Mouse (Mus musculus) hematopoietic stem cell, adult 5-6 weeks (primary cell): Measurements from ENCODE around the gene Hdac10. TPM values are rescaled to one million over a fixed set of nuclear protein-coding genes. Genes with fewer than 3 reads are reported as not detected.

Source experiments
- ATAC-seq, 2 experiments: fragments of 125-278 bp in 1 of 2; replicated peaks in 1 of 2; 2 replicates each; pipeline ENCODE4 v1.8.0; 2016 to 2017; ENCODE audit warnings: inconsistent platforms in 2 of 2, mild to moderate bottlenecking in 2 of 2, moderate number of reproducible peaks in 2 of 2, low read depth in 1 of 2, moderate TSS enrichment in 1 of 2; ENCODE audit not compliant: low FRiP score in 2 of 2, poor library complexity in 2 of 2, severe bottlenecking in 2 of 2, insufficient read depth in 1 of 2, low TSS enrichment in 1 of 2
- total RNA-seq: library from RNA; stranded (forward); fragments of 172-1452, 232-1000 nt; gene quantifications from 2 replicates; pipeline ENCODE4 v1.2.3, GENCODE M21; 2017

The Hdac10 gene
- 17.0 and 22.7 TPM in 2 replicates for total RNA-seq

- peak; percentile 55 to 73 for ATAC-seq
These were observed at the start of gene Hdac10 for GRCm38 (mm10) chr15:89128382-89129350. TSS of gene Hdac10 (minus strand) at chr15:89128700.

- no peak for ATAC-seq
These were observed 49.2 kb upstream of the Hdac10 start for GRCm38 (mm10) chr15:89177576-89178259.

- ATAC-seq: no peak
These were observed 48.6 kb upstream of the Hdac10 start for GRCm38 (mm10) chr15:89177121-89177520.

GRCm38 (mm10) chr15:89175411-89176155 lies 47.1 kb upstream of the Hdac10 start:
- ATAC-seq: no peak

GRCm38 (mm10) chr15:89174889-89175339 lies 46.4 kb upstream of the Hdac10 start:
- no peak for ATAC-seq

- no peak for ATAC-seq
These were observed 45.4 kb upstream of the Hdac10 start for GRCm38 (mm10) chr15:89173906-89174214.

GRCm38 (mm10) chr15:89173024-89173905 lies 44.8 kb upstream of the Hdac10 start:
- no peak; a peak in 1 of 4 replicates for ATAC-seq

GRCm38 (mm10) chr15:89172276-89172935 lies 43.9 kb upstream of the Hdac10 start:
- peak; percentile 43 to 60 for ATAC-seq

GRCm38 (mm10) chr15:89171526-89172051 lies 43.1 kb upstream of the Hdac10 start:
- ATAC-seq: no peak

GRCm38 (mm10) chr15:89170102-89170501 lies 41.6 kb upstream of the Hdac10 start:
- no peak for ATAC-seq

GRCm38 (mm10) chr15:89169431-89169830 lies 40.9 kb upstream of the Hdac10 start:
- ATAC-seq: no peak

GRCm38 (mm10) chr15:89168922-89169321 lies 40.4 kb upstream of the Hdac10 start:
- no peak for ATAC-seq

- no peak for ATAC-seq
These were observed 37.0 kb upstream of the Hdac10 start for GRCm38 (mm10) chr15:89165478-89165877.

GRCm38 (mm10) chr15:89161397-89161796 lies 32.9 kb upstream of the Hdac10 start:
- no peak for ATAC-seq

- ATAC-seq: no peak
These were observed 30.0 kb upstream of the Hdac10 start for GRCm38 (mm10) chr15:89158516-89158915.

- peak; percentile 48 to 81; a peak in 3 of 4 replicates for ATAC-seq
These were observed 29.5 kb upstream of the Hdac10 start for GRCm38 (mm10) chr15:89157954-89158353.
